Mouse (Mus musculus): Measurements from ENCODE around the gene Kifc5b. TPM values are rescaled to one million over a fixed set of nuclear protein-coding genes. Genes with fewer than 3 reads are reported as not detected.
A peak's percentile ranks its signal among the peaks of the same experiment; 100 is the strongest.
"Not testable (repeated sequence)": the region's sequence is repeated elsewhere in the genome, so short reads cannot be mapped to it uniquely, and the experiment has no call there.

Gene Kifc5b
- polyA plus RNA-seq, 1 experiment, result 8.3 TPM

DNA sequence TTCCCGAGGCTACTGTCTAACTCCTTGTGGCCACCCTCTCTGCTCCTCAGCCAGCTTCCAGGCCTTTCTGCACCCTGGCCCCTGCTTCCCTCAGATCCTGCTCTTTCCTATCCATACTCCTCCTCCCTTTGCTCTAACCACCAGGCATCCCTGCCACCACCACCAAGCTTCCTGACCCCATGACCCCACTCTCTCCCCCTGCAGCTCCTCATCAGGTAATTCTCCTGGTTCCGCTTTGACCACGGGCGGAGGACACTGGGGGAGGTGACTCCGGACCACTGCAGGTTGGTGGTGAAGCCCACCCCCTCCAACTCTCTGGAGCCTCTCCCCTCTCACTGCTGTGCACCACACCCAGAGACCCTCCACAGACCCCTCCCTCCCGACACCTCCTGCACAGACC is 50.6 kb downstream of the Kifc5b start:
- TF ChIP-seq CTCF (IDR thresholded peaks at IDR 0.05; ENCODE audit: low read depth, low read length), result no peak
- no peak for TF ChIP-seq POLR2A (IDR thresholded peaks at IDR 0.05; ENCODE audit: borderline replicate concordance, low read depth, low read length)
- H3K4me3 ChIP-seq (ENCODE audit: insufficient read depth, low read length), result no peak overlapping the region
- no peaks in the 10 kb centered on the region for H3K4me1 ChIP-seq (ENCODE audit: control insufficient read depth, insufficient read depth, low read length)
- H3K27ac ChIP-seq (ENCODE audit: insufficient read depth, low read depth, low read length), result no peak overlapping the region

GRCm38 (mm10) chr17:26968200-26968611 is 51.3 kb downstream of the Kifc5b start:
- Histone ChIP-seq H3K4me1 (ENCODE audit: control insufficient read depth, insufficient read depth, low read length) (no peaks in the 10 kb centered on the region), H3K27ac (ENCODE audit: insufficient read depth, low read depth, low read length) (no peak overlapping the region), H3K4me3 (ENCODE audit: insufficient read depth, low read length) (no peak overlapping the region)
- TF ChIP-seq CTCF (IDR thresholded peaks at IDR 0.05; ENCODE audit: low read depth, low read length), result no peak
- TF ChIP-seq POLR2A (IDR thresholded peaks at IDR 0.05; ENCODE audit: borderline replicate concordance, low read depth, low read length), result no peak

- Histone ChIP-seq H3K4me1 (ENCODE audit: control insufficient read depth, insufficient read depth, low read length) (peaks cover 3% of the 10 kb centered on the region), H3K4me3 (ENCODE audit: insufficient read depth, low read length) (no peak overlapping the region), H3K27ac (ENCODE audit: insufficient read depth, low read depth, low read length) (no peak overlapping the region)
- TF ChIP-seq CTCF (IDR thresholded peaks at IDR 0.05; ENCODE audit: low read depth, low read length) (no peak), POLR2A (IDR thresholded peaks at IDR 0.05; ENCODE audit: borderline replicate concordance, low read depth, low read length) (no peak)
Measured at GRCm38 (mm10) chr17:26969257-26969656, 52.4 kb downstream of the Kifc5b start.

- Histone ChIP-seq H3K4me3 (ENCODE audit: insufficient read depth, low read length) (no peak overlapping the region), H3K27ac (ENCODE audit: insufficient read depth, low read depth, low read length) (no peak overlapping the region), H3K4me1 (ENCODE audit: control insufficient read depth, insufficient read depth, low read length) (peaks cover 8% of the 10 kb centered on the region)
- TF ChIP-seq CTCF (IDR thresholded peaks at IDR 0.05; ENCODE audit: low read depth, low read length) (no peak), POLR2A (IDR thresholded peaks at IDR 0.05; ENCODE audit: borderline replicate concordance, low read depth, low read length) (no peak)
Measured at GRCm38 (mm10) chr17:26970221-26970620, 53.3 kb downstream of the Kifc5b start.

DNA sequence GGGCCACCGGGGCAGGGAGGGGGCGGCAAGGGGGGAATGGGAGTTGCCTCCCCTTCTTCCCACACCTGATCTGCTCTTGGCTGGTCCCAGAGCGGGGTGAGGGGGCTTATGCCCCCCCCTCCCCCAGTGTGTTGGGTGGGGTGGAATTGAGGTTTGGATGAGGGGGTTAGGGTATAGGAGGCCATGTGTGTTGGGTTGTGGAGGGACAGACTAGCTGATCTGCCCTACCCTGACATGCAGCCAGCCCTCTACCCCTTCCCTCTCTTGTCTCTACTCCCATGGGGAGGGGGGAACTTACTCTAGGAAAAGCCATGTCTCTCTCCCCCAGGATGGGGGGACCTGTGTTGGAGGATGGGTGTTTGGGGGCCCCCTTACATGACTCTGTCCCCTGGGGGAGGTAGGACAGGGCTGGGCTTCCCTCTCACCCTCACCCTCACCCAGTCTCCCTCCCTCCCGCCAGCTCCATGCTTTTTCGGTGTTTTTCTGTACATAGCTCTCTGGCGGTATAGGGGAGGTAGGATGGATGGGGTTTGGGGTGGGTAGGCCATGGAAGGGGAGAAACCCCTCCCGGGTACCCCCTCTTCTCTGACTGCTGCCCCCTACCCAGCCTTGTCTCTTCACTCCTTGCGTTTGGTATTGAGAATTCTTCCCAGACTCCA is 54.5 kb downstream of the Kifc5b start:
- TF ChIP-seq POLR2A (IDR thresholded peaks at IDR 0.05; ENCODE audit: borderline replicate concordance, low read depth, low read length), result no peak
- no peak for TF ChIP-seq CTCF (IDR thresholded peaks at IDR 0.05; ENCODE audit: low read depth, low read length)
- H3K4me1 ChIP-seq (ENCODE audit: control insufficient read depth, insufficient read depth, low read length), result peaks cover 11% of the 10 kb centered on the region
- H3K27ac ChIP-seq (ENCODE audit: insufficient read depth, low read depth, low read length), result no peak overlapping the region
- H3K4me3 ChIP-seq (ENCODE audit: insufficient read depth, low read length), result no peak overlapping the region

DNA sequence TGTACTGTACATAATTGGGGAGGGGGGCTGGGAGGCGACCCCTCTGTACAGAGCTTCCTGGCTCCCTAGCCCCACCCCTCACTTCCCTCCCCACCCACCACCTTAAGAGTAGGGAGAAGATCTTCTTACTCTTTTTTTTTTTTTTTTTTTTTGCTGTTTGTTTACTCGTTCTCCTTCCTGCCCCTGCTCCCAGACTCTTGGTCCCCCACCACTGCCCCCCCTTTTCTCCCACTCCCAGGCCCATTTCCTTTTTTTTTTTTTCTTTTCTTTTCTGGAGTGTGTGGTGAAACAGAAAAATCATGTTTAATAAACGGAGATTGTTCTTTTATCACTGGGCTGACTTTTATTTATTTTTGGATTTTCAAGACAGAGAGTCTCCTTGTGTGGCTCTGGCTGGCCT is 55.2 kb downstream of the Kifc5b start:
- TF ChIP-seq CTCF (IDR thresholded peaks at IDR 0.05; ENCODE audit: low read depth, low read length) (no peak), POLR2A (IDR thresholded peaks at IDR 0.05; ENCODE audit: borderline replicate concordance, low read depth, low read length) (no peak)
- H3K4me3 ChIP-seq (ENCODE audit: insufficient read depth, low read length), result peak overlapping the region; percentile 96
- H3K4me1 ChIP-seq (ENCODE audit: control insufficient read depth, insufficient read depth, low read length), result peaks cover 11% of the 10 kb centered on the region
- peak overlapping the region; percentile 48; the same call in 1 of the 2 replicates for H3K27ac ChIP-seq (ENCODE audit: insufficient read depth, low read depth, low read length)

GRCm38 (mm10) chr17:26972703-26973574 is 56.0 kb downstream of the Kifc5b start, which contains the start of gene Zbtb9:
TSS of gene Zbtb9 (plus strand) at chr17:26973167.
- no peak for TF ChIP-seq CTCF (IDR thresholded peaks at IDR 0.05; ENCODE audit: low read depth, low read length)
- TF ChIP-seq POLR2A (IDR thresholded peaks at IDR 0.05; ENCODE audit: borderline replicate concordance, low read depth, low read length), result peak; percentile 90
- peaks cover 11% of the 10 kb centered on the region for H3K4me1 ChIP-seq (ENCODE audit: control insufficient read depth, insufficient read depth, low read length)
- H3K27ac ChIP-seq (ENCODE audit: insufficient read depth, low read depth, low read length), result peak within 1 kb of the TSS; percentile 48
- H3K4me3 ChIP-seq (ENCODE audit: insufficient read depth, low read length), result peak within 1 kb of the TSS; percentile 96

DNA sequence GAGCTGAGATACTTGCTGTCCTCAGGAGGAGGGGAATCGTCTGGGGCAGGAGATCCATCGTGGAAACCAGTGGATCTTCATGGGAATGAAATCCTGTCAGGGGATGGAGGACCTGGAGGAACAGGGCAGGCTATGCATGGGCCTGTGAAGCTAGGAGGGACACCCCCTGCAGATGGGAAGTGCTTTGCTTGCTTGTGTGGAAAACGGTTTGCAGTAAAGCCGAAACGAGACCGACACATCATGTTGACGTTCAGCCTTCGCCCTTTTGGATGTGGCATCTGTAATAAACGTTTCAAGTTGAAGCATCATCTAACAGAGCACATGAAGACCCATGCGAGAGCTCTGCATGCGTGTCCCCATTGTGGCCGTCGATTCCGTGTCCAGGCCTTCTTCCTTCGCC is 57.7 kb downstream of the Kifc5b start:
- TF ChIP-seq CTCF (IDR thresholded peaks at IDR 0.05; ENCODE audit: low read depth, low read length), result no peak
- no peak for TF ChIP-seq POLR2A (IDR thresholded peaks at IDR 0.05; ENCODE audit: borderline replicate concordance, low read depth, low read length)
- peak overlapping the region; percentile 76 for H3K4me3 ChIP-seq (ENCODE audit: insufficient read depth, low read length)
- no peak overlapping the region for H3K27ac ChIP-seq (ENCODE audit: insufficient read depth, low read depth, low read length)
- H3K4me1 ChIP-seq (ENCODE audit: control insufficient read depth, insufficient read depth, low read length), result peaks cover 16% of the 10 kb centered on the region

DNA sequence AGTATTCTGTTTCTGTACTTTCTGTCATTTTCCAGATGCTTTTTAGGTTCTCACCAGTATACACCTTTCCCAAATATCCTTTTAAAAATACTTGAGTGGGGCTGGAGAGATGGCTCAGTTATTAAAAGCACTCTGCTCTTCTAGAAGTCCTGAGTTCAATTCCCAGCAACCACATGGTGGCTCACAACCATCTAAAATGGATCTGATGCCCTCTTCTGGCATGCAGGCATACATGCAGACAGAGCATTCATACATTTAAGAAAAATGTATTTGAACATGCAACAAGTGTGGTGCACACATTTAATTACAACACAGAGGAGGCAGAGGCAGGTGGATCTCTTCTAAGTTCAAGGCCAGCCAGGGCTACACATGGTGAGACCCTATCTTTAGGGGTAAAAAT is 58.5 kb downstream of the Kifc5b start:
- H3K4me1 ChIP-seq (ENCODE audit: control insufficient read depth, insufficient read depth, low read length), result peaks cover 19% of the 10 kb centered on the region

GRCm38 (mm10) chr17:26977354-26977753 is 60.5 kb downstream of the Kifc5b start:
- H3K4me3 ChIP-seq (ENCODE audit: insufficient read depth, low read length); H3K27ac ChIP-seq (ENCODE audit: insufficient read depth, low read depth, low read length): not testable (repeated sequence)
- H3K4me1 ChIP-seq (ENCODE audit: control insufficient read depth, insufficient read depth, low read length), result peaks cover 19% of the 10 kb centered on the region

More for the DNA sequence above, 58.5 kb downstream of the Kifc5b start:
- Histone ChIP-seq H3K4me3 (ENCODE audit: insufficient read depth, low read length) (no peak overlapping the region), H3K27ac (ENCODE audit: insufficient read depth, low read depth, low read length) (no peak overlapping the region)
- TF ChIP-seq CTCF (IDR thresholded peaks at IDR 0.05; ENCODE audit: low read depth, low read length), result no peak
- TF ChIP-seq POLR2A (IDR thresholded peaks at IDR 0.05; ENCODE audit: borderline replicate concordance, low read depth, low read length), result no peak
